Mouse (Mus musculus): ENCODE measurements at regions not wholly inside any gene's neighbourhood (a gene's known extent, or its start where the extent isn't known, plus 50 kb on each side); places are given as distances from the start of the nearest gene placed in this dataset.

GRCm38 (mm10) chr7:34462069-34462468 lies 69.0 kb upstream of the Lsm14a start:
- Histone ChIP-seq H3K27ac (ENCODE audit: low read length) (no peak overlapping the region), H3K36me3 (ENCODE audit: control insufficient read depth, insufficient read depth) (no peaks in the 10 kb centered on the region), H3K9me3 (replicated peaks; ENCODE audit: control insufficient read depth, low read length) (no peaks in the 10 kb centered on the region), H3K9ac (ENCODE audit: low read length) (no peak overlapping the region), H3K4me2 (ENCODE audit: low read depth, low read length) (no peak overlapping the region), H3K27me3 (ENCODE audit: control insufficient read depth, insufficient read depth, low read length) (no peaks in the 10 kb centered on the region), H3K4me3 (ENCODE audit: low read length) (no peak overlapping the region), H3K4me1 (ENCODE audit: control insufficient read depth, insufficient read depth, low read length) (no peaks in the 10 kb centered on the region)
- ATAC-seq (replicated peaks; ENCODE audit: extremely low read depth, insufficient read depth, low FRiP score): no peak
- 54% methylated on average over 9 of the region's 9 CpGs for WGBS

GRCm38 (mm10) chr7:34459834-34460495 lies 66.8 kb upstream of the Lsm14a start:
- no peaks in the 10 kb centered on the region for H3K27me3 ChIP-seq (ENCODE audit: control insufficient read depth, insufficient read depth, low read length)
- 69% methylated on average over 3 of the region's 3 CpGs for WGBS
- H3K4me1 ChIP-seq (ENCODE audit: control insufficient read depth, insufficient read depth, low read length): no peaks in the 10 kb centered on the region
- no peaks in the 10 kb centered on the region for H3K36me3 ChIP-seq (ENCODE audit: control insufficient read depth, insufficient read depth)
- ATAC-seq (replicated peaks; ENCODE audit: extremely low read depth, insufficient read depth, low FRiP score): no peak
- H3K4me2 ChIP-seq (ENCODE audit: low read depth, low read length): no peak overlapping the region
- no peak overlapping the region for H3K27ac ChIP-seq (ENCODE audit: low read length)
- no peaks in the 10 kb centered on the region for H3K9me3 ChIP-seq (replicated peaks; ENCODE audit: control insufficient read depth, low read length)
- no peak overlapping the region for H3K4me3 ChIP-seq (ENCODE audit: low read length)
- no peak overlapping the region for H3K9ac ChIP-seq (ENCODE audit: low read length)

GRCm38 (mm10) chr7:34458851-34459250 lies 65.7 kb upstream of the Lsm14a start:
- no peak for ATAC-seq (replicated peaks; ENCODE audit: extremely low read depth, insufficient read depth, low FRiP score)
- Histone ChIP-seq H3K27ac (ENCODE audit: low read length) (no peak overlapping the region), H3K36me3 (ENCODE audit: control insufficient read depth, insufficient read depth) (no peaks in the 10 kb centered on the region), H3K9ac (ENCODE audit: low read length) (no peak overlapping the region), H3K27me3 (ENCODE audit: control insufficient read depth, insufficient read depth, low read length) (no peaks in the 10 kb centered on the region), H3K9me3 (replicated peaks; ENCODE audit: control insufficient read depth, low read length) (no peaks in the 10 kb centered on the region), H3K4me3 (ENCODE audit: low read length) (no peak overlapping the region), H3K4me1 (ENCODE audit: control insufficient read depth, insufficient read depth, low read length) (no peaks in the 10 kb centered on the region), H3K4me2 (ENCODE audit: low read depth, low read length) (no peak overlapping the region)
- 75% methylated on average over 4 of the region's 4 CpGs for WGBS

GRCm38 (mm10) chr7:34448364-34448763 lies 55.2 kb upstream of the Lsm14a start:
- no peak overlapping the region for H3K9ac ChIP-seq (ENCODE audit: low read length)
- H3K27me3 ChIP-seq (ENCODE audit: control insufficient read depth, insufficient read depth, low read length): no peaks in the 10 kb centered on the region
- no peaks in the 10 kb centered on the region for H3K4me1 ChIP-seq (ENCODE audit: control insufficient read depth, insufficient read depth, low read length)
- WGBS: 75% methylated on average over 2 of the region's 2 CpGs
- ATAC-seq (replicated peaks; ENCODE audit: extremely low read depth, insufficient read depth, low FRiP score): no peak
- H3K27ac ChIP-seq (ENCODE audit: low read length): no peak overlapping the region
- H3K4me3 ChIP-seq (ENCODE audit: low read length): no peak overlapping the region
- no peaks in the 10 kb centered on the region; the same call in 1 of the 2 replicates for H3K9me3 ChIP-seq (replicated peaks; ENCODE audit: control insufficient read depth, low read length)
- H3K4me2 ChIP-seq (ENCODE audit: low read depth, low read length): no peak overlapping the region
- H3K36me3 ChIP-seq (ENCODE audit: control insufficient read depth, insufficient read depth): no peaks in the 10 kb centered on the region

GRCm38 (mm10) chr7:34444263-34444662 lies 51.1 kb upstream of the Lsm14a start:
- ATAC-seq (replicated peaks; ENCODE audit: extremely low read depth, insufficient read depth, low FRiP score): no peak

More at GRCm38 (mm10) chr7:34444263-34444662, 51.1 kb upstream of the Lsm14a start:
- Histone ChIP-seq H3K9ac (ENCODE audit: low read length) (no peak overlapping the region), H3K4me2 (ENCODE audit: low read depth, low read length) (no peak overlapping the region), H3K9me3 (replicated peaks; ENCODE audit: control insufficient read depth, low read length) (no peaks in the 10 kb centered on the region), H3K4me3 (ENCODE audit: low read length) (no peak overlapping the region), H3K36me3 (ENCODE audit: control insufficient read depth, insufficient read depth) (no peaks in the 10 kb centered on the region), H3K4me1 (ENCODE audit: control insufficient read depth, insufficient read depth, low read length) (no peaks in the 10 kb centered on the region), H3K27ac (ENCODE audit: low read length) (no peak overlapping the region), H3K27me3 (ENCODE audit: control insufficient read depth, insufficient read depth, low read length) (no peaks in the 10 kb centered on the region)
- 59% methylated on average over 17 of the region's 17 CpGs for WGBS

Measured in heart, embryonic 16.5 days (tissue).